Mouse (Mus musculus) liver, postnatal 0 days (tissue): ENCODE measurements at regions not wholly inside any gene's neighbourhood (a gene's known extent, or its start where the extent isn't known, plus 50 kb on each side); places are given as distances from the start of the nearest gene placed in this dataset.

Experiments used
- CTCF ChIP-seq: sonication (generic); IDR thresholded peaks from 2 replicates; pipeline ENCODE4 v1.5.1; 2016; ENCODE audit warnings: antibody characterized with exemption, low read depth
- EP300 ChIP-seq: IDR thresholded peaks from 2 replicates; pipeline ENCODE4 v1.6.1; 2016; ENCODE audit warnings: antibody characterized with exemption, low read depth, mild to moderate bottlenecking

DNA sequence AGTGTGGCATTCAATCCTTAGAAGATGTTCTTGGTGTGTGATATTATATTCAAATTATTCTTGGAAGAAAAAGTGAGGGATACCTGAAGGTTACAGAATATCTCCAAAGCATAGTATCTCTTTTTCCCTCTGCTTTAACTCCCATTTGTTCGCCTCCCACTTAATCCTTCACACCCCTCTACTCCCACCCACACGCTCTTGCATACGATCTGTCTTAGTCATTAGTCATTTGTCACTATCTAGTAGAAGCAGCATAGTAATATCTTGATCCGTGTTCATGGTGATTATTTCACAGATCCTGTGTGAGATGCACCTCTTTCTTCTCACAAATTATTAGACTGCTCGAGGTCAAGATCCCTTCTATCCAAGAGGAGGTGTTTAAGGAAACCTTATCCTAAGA is 517.4 kb downstream of the Inhba start:
- no peak for TF ChIP-seq CTCF
- TF ChIP-seq EP300: no peak
